Mouse (Mus musculus): ENCODE results near the gene Zfp715.

- no peak for TF ChIP-seq CTCF (IDR thresholded peaks at IDR 0.05; ENCODE audit: low read depth)
- no peak for TF ChIP-seq EP300 (IDR thresholded peaks at IDR 0.05; ENCODE audit: low read depth)
Observed at GRCm38 (mm10) chr7:43358556-43358955, 45.5 kb upstream of the Zfp715 start.

Data from liver, embryonic 14.5 days (tissue).